Mouse (Mus musculus): ENCODE results near the gene Tns1. TPM values are rescaled to one million over a fixed set of nuclear protein-coding genes. Genes with fewer than 3 reads are reported as not detected.

The Tns1 gene
- polyA plus RNA-seq, 1 experiment from 2014 or later = 9.3 TPM

GRCm38 (mm10) chr1:74009495-74009894, 114.8 kb downstream of the Tns1 start:
- H3K27me3 ChIP-seq (ENCODE audit: control insufficient read depth, insufficient read depth, low read length) = no peaks in the 10 kb centered on the region
- no peak overlapping the region for H3K4me3 ChIP-seq (ENCODE audit: low read depth, low read length)
- no peak for ATAC-seq (ENCODE audit: low FRiP score)
- H3K9ac ChIP-seq (ENCODE audit: low read length) = no peak overlapping the region
- H3K27ac ChIP-seq (ENCODE audit: low read depth, low read length) = no peak overlapping the region
- no peaks in the 10 kb centered on the region; the same call in 1 of the 2 replicates for H3K9me3 ChIP-seq (ENCODE audit: control insufficient read depth, low read length)
- WGBS = 89% methylated on average over 3 of the region's 3 CpGs
- no peaks in the 10 kb centered on the region for H3K4me1 ChIP-seq (ENCODE audit: control insufficient read depth, insufficient read depth, low read length)
- no peaks in the 10 kb centered on the region for H3K36me3 ChIP-seq (ENCODE audit: control insufficient read depth, insufficient read depth, low read length)
- no peak overlapping the region for H3K4me2 ChIP-seq
- no peak for DNase-seq (ENCODE audit: low spot score, missing footprints)

GRCm38 (mm10) chr1:74008966-74009365, 115.3 kb downstream of the Tns1 start:
- Histone ChIP-seq H3K9ac (ENCODE audit: low read length) (no peak overlapping the region), H3K4me2 (no peak overlapping the region), H3K27ac (ENCODE audit: low read depth, low read length) (no peak overlapping the region), H3K4me3 (ENCODE audit: low read depth, low read length) (no peak overlapping the region), H3K4me1 (ENCODE audit: control insufficient read depth, insufficient read depth, low read length) (no peaks in the 10 kb centered on the region), H3K9me3 (ENCODE audit: control insufficient read depth, low read length) (no peaks in the 10 kb centered on the region; the same call in 1 of the 2 replicates), H3K36me3 (ENCODE audit: control insufficient read depth, insufficient read depth, low read length) (no peaks in the 10 kb centered on the region), H3K27me3 (ENCODE audit: control insufficient read depth, insufficient read depth, low read length) (no peaks in the 10 kb centered on the region)
- no peak for ATAC-seq (ENCODE audit: low FRiP score)
- 88% methylated on average over 3 of the region's 3 CpGs for WGBS
- DNase-seq (ENCODE audit: low spot score, missing footprints) = no peak

- no peaks in the 10 kb centered on the region for H3K36me3 ChIP-seq (ENCODE audit: control insufficient read depth, insufficient read depth, low read length)
- ATAC-seq (ENCODE audit: low FRiP score) = no peak
- 68% methylated on average over 5 of the region's 5 CpGs for WGBS
Observed at GRCm38 (mm10) chr1:74008498-74008897, 115.8 kb downstream of the Tns1 start.

GRCm38 (mm10) chr1:74007398-74008050, 116.7 kb downstream of the Tns1 start:
- WGBS = 65% methylated on average over 7 of the region's 7 CpGs
- no peaks in the 10 kb centered on the region for H3K4me1 ChIP-seq (ENCODE audit: control insufficient read depth, insufficient read depth, low read length)
- H3K27ac ChIP-seq (ENCODE audit: low read depth, low read length) = no peak overlapping the region
- H3K4me3 ChIP-seq (ENCODE audit: low read depth, low read length) = no peak overlapping the region
- no peak overlapping the region for H3K9ac ChIP-seq (ENCODE audit: low read length)
- ATAC-seq (ENCODE audit: low FRiP score) (no peak), DNase-seq (ENCODE audit: low spot score, missing footprints) (no peak)
- H3K36me3 ChIP-seq (ENCODE audit: control insufficient read depth, insufficient read depth, low read length) = no peaks in the 10 kb centered on the region
- H3K9me3 ChIP-seq (ENCODE audit: control insufficient read depth, low read length) = no peaks in the 10 kb centered on the region; the same call in 1 of the 2 replicates
- H3K27me3 ChIP-seq (ENCODE audit: control insufficient read depth, insufficient read depth, low read length) = no peaks in the 10 kb centered on the region
- H3K4me2 ChIP-seq = no peak overlapping the region

More at GRCm38 (mm10) chr1:74008498-74008897, 115.8 kb downstream of the Tns1 start:
- Histone ChIP-seq H3K4me1 (ENCODE audit: control insufficient read depth, insufficient read depth, low read length) (no peaks in the 10 kb centered on the region), H3K9me3 (ENCODE audit: control insufficient read depth, low read length) (no peaks in the 10 kb centered on the region; the same call in 1 of the 2 replicates), H3K27me3 (ENCODE audit: control insufficient read depth, insufficient read depth, low read length) (no peaks in the 10 kb centered on the region), H3K27ac (ENCODE audit: low read depth, low read length) (no peak overlapping the region), H3K4me3 (ENCODE audit: low read depth, low read length) (no peak overlapping the region), H3K4me2 (no peak overlapping the region), H3K9ac (ENCODE audit: low read length) (no peak overlapping the region)
- DNase-seq (ENCODE audit: low spot score, missing footprints) = no peak

GRCm38 (mm10) chr1:74005020-74005419, 119.2 kb downstream of the Tns1 start:
- H3K27ac ChIP-seq (ENCODE audit: low read depth, low read length) = no peak overlapping the region
- H3K4me1 ChIP-seq (ENCODE audit: control insufficient read depth, insufficient read depth, low read length) = peaks cover 5% of the 10 kb centered on the region
- no peak overlapping the region for H3K9ac ChIP-seq (ENCODE audit: low read length)
- H3K4me3 ChIP-seq (ENCODE audit: low read depth, low read length) = no peak overlapping the region
- H3K27me3 ChIP-seq (ENCODE audit: control insufficient read depth, insufficient read depth, low read length) = no peaks in the 10 kb centered on the region
- no peak overlapping the region for H3K4me2 ChIP-seq
- no peaks in the 10 kb centered on the region for H3K9me3 ChIP-seq (ENCODE audit: control insufficient read depth, low read length)
- 68% methylated on average over 3 of the region's 3 CpGs for WGBS
- no peaks in the 10 kb centered on the region for H3K36me3 ChIP-seq (ENCODE audit: control insufficient read depth, insufficient read depth, low read length)
- ATAC-seq (ENCODE audit: low FRiP score) (no peak), DNase-seq (ENCODE audit: low spot score, missing footprints) (no peak)

GRCm38 (mm10) chr1:74003723-74004122, 120.5 kb downstream of the Tns1 start:
- ATAC-seq (ENCODE audit: low FRiP score) (no peak), DNase-seq (ENCODE audit: low spot score, missing footprints) (no peak)
- no peaks in the 10 kb centered on the region for H3K36me3 ChIP-seq (ENCODE audit: control insufficient read depth, insufficient read depth, low read length)
- H3K9me3 ChIP-seq (ENCODE audit: control insufficient read depth, low read length) = no peaks in the 10 kb centered on the region
- H3K9ac ChIP-seq (ENCODE audit: low read length) = no peak overlapping the region
- H3K27me3 ChIP-seq (ENCODE audit: control insufficient read depth, insufficient read depth, low read length) = no peaks in the 10 kb centered on the region
- peaks cover 7% of the 10 kb centered on the region for H3K4me1 ChIP-seq (ENCODE audit: control insufficient read depth, insufficient read depth, low read length)
- no peak overlapping the region for H3K4me2 ChIP-seq
- no peak overlapping the region for H3K27ac ChIP-seq (ENCODE audit: low read depth, low read length)
- H3K4me3 ChIP-seq (ENCODE audit: low read depth, low read length) = no peak overlapping the region
- WGBS = 82% methylated on average over 2 of the region's 2 CpGs

- DNase-seq (ENCODE audit: low spot score, missing footprints) (no peak), ATAC-seq (ENCODE audit: low FRiP score) (no peak)
- no peak overlapping the region for H3K4me3 ChIP-seq (ENCODE audit: low read depth, low read length)
- H3K4me2 ChIP-seq = no peak overlapping the region
- H3K27ac ChIP-seq (ENCODE audit: low read depth, low read length) = no peak overlapping the region
- H3K36me3 ChIP-seq (ENCODE audit: control insufficient read depth, insufficient read depth, low read length) = no peaks in the 10 kb centered on the region
- WGBS = 71% methylated on average over 10 of the region's 10 CpGs
- H3K27me3 ChIP-seq (ENCODE audit: control insufficient read depth, insufficient read depth, low read length) = no peaks in the 10 kb centered on the region
- peaks cover 7% of the 10 kb centered on the region for H3K4me1 ChIP-seq (ENCODE audit: control insufficient read depth, insufficient read depth, low read length)
- H3K9me3 ChIP-seq (ENCODE audit: control insufficient read depth, low read length) = no peaks in the 10 kb centered on the region
- H3K9ac ChIP-seq (ENCODE audit: low read length) = no peak overlapping the region
Observed at GRCm38 (mm10) chr1:74001449-74001820, 122.8 kb downstream of the Tns1 start.

GRCm38 (mm10) chr1:74000810-74001448, 123.3 kb downstream of the Tns1 start:
- Histone ChIP-seq H3K27ac (ENCODE audit: low read depth, low read length) (no peak overlapping the region), H3K4me2 (no peak overlapping the region), H3K36me3 (ENCODE audit: control insufficient read depth, insufficient read depth, low read length) (no peaks in the 10 kb centered on the region), H3K9me3 (ENCODE audit: control insufficient read depth, low read length) (no peaks in the 10 kb centered on the region), H3K4me1 (ENCODE audit: control insufficient read depth, insufficient read depth, low read length) (peaks cover 7% of the 10 kb centered on the region), H3K9ac (ENCODE audit: low read length) (no peak overlapping the region), H3K27me3 (ENCODE audit: control insufficient read depth, insufficient read depth, low read length) (no peaks in the 10 kb centered on the region), H3K4me3 (ENCODE audit: low read depth, low read length) (no peak overlapping the region)
- no peak for ATAC-seq (ENCODE audit: low FRiP score)
- no peak for DNase-seq (ENCODE audit: low spot score, missing footprints)
- WGBS = 81% methylated on average over 2 of the region's 2 CpGs

GRCm38 (mm10) chr1:74000191-74000651, 124.0 kb downstream of the Tns1 start:
- no peaks in the 10 kb centered on the region for H3K9me3 ChIP-seq (ENCODE audit: control insufficient read depth, low read length)
- H3K27ac ChIP-seq (ENCODE audit: low read depth, low read length) = no peak overlapping the region
- ATAC-seq (ENCODE audit: low FRiP score) (no peak), DNase-seq (ENCODE audit: low spot score, missing footprints) (no peak)
- H3K4me1 ChIP-seq (ENCODE audit: control insufficient read depth, insufficient read depth, low read length) = peaks cover 7% of the 10 kb centered on the region
- no peaks in the 10 kb centered on the region for H3K27me3 ChIP-seq (ENCODE audit: control insufficient read depth, insufficient read depth, low read length)
- H3K4me3 ChIP-seq (ENCODE audit: low read depth, low read length) = no peak overlapping the region
- 0 out of 2 replicates have a peak overlapping the region, but pooled peaks have one; percentile 31 for H3K9ac ChIP-seq (ENCODE audit: low read length)
- no peak overlapping the region for H3K4me2 ChIP-seq
- H3K36me3 ChIP-seq (ENCODE audit: control insufficient read depth, insufficient read depth, low read length) = no peaks in the 10 kb centered on the region
- WGBS = 4% methylated on average over 5 of the region's 5 CpGs

Measured in midbrain, embryonic 11.5 days (tissue).